Mouse (Mus musculus) macrophage (primary cell): ENCODE data around the gene Ighmbp2. TPM values are rescaled to one million over a fixed set of nuclear protein-coding genes. Genes with fewer than 3 reads are reported as not detected.
"Not testable (repeated sequence)": the region's sequence is repeated elsewhere in the genome, so short reads cannot be mapped to it uniquely, and the experiment has no call there.

Source experiments
- H3K27ac ChIP-seq: fragments of 350-480 bp; formaldehyde crosslinking; 2 replicates; pipeline ENCODE4 v1.9.0; 2021
- H3K36me3 ChIP-seq: fragments of 350-480 bp; formaldehyde crosslinking; 2 replicates; pipeline ENCODE4 v1.9.0; 2021; ENCODE audit errors: inconsistent target
- H3K4me3 ChIP-seq: fragments of 350-480 bp; formaldehyde crosslinking; 2 replicates; pipeline ENCODE4 v1.9.0; 2021; ENCODE audit errors: inconsistent target
- H3K79me2 ChIP-seq: fragments of 350-480 bp; formaldehyde crosslinking; 2 replicates; pipeline ENCODE4 v1.9.0; 2021; ENCODE audit errors: inconsistent target
- whole genome bisulfite sequencing: methylation state at CpG from one replicate; pipeline ENCODE4 v1.1.7; 2026; ENCODE audit warnings: inconsistent platforms; ENCODE audit not compliant: missing documents; 5-methylcytosine and 5-hydroxymethylcytosine counted together
- polyA plus RNA-seq: library from polyadenylated mRNA; stranded (reverse); fragments of 250-400 nt; gene quantifications from 3 replicates; pipeline ENCODE4 v1.2.4, GENCODE M21; 2018; ENCODE audit warnings: inconsistent platforms

Ighmbp2 gene
- polyA plus RNA-seq, 1 experiment from 2014 or later = 3.1 TPM

DNA sequence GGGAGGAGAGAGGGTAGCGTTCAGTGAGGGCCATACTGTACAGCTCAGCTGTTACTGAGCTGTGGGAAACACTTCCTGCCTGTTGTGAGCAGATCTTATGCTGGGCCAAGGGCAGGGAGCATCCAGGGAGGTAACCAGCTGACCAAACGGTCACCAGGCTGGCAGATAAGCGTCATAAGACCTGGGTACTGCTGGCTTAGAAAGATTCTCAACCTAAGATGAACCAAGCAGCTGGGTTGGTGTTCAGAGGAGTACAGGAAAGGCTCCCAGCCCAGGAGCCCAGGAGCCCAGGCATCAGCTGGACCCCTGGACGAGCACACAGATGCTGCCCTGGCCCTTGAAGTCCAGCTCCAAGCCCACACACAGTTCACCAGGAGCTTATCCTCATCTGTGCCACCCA is 15.5 kb downstream of the Ighmbp2 start:
- H3K36me3 ChIP-seq = peaks cover 71% of the 10 kb centered on the region
- 97% methylated on average over 3 of the region's 4 CpGs for WGBS

DNA sequence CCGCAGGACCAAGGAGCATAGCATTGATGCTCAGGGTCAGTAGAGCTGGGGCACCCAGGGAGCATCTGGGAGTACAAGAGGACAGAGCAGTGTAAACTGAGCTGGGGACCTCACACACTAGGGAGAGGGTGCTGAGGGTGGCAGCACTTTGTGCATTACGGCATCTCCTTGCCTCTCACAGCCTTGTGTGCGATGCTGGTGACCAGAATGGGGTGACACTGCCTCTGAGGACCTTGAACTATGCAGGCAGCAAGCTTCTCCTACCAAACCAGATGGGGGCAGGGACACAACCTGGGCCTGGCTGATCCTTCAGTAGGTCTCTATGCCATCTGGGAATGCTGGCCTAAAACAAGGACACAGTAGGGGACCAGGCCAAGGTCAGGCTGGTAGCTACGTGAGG is 16.1 kb downstream of the Ighmbp2 start:
- Histone ChIP-seq H3K36me3 (peaks cover 72% of the 10 kb centered on the region), H3K27ac (no peak overlapping the region), H3K79me2 (no peaks in the 10 kb centered on the region), H3K4me3 (no peak overlapping the region)
- 89% methylated on average over 4 of the region's 4 CpGs for WGBS

More for the DNA sequence above, 15.5 kb downstream of the Ighmbp2 start:
- H3K4me3 ChIP-seq = no peak overlapping the region
- H3K79me2 ChIP-seq = no peaks in the 10 kb centered on the region
- H3K27ac ChIP-seq = no peak overlapping the region

DNA sequence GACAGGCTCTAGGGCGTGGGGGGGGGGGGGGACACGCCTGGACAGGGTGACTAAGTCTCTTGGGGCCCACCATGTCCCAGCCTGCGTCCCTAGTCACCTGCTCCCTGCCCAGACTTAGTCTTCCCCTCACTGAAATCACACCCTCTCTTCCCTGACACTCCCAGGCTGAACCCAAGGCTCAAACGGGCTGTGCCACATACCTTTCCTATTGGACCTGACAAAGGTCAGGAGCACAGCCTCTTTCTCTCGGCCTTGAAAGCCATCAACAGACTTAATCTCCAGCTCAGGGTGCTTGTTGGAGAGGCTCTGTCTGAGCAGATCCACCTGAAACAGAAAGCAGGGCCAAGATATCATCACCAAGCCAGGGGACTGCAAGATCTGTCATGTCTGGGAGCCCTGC is 16.7 kb downstream of the Ighmbp2 start:
- WGBS = 100% methylated on average over 4 of the region's 5 CpGs

DNA sequence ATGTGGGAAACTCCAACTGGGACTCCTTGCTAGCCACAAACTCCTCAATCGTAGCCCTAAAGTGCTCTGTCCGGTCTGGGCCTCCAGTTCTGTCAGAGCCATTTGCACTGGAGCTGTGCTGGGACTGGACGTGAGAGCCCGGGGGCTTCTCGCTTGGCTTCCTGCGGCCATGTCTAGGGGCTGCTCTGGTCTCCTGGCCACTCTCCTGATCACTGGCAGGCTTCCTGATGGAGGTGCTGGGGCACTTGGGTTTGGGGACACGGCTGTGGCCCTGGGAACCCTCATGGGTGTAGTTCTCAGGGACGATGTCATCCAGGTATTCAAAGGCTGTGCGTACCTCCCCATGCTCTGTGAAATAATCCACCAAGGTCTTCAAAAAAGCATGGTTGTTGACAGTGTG is 17.6 kb downstream of the Ighmbp2 start:
- 96% methylated on average over 9 of the region's 9 CpGs for WGBS
- Histone ChIP-seq H3K36me3 (peaks cover 87% of the 10 kb centered on the region), H3K4me3 (no peak overlapping the region), H3K79me2 (no peaks in the 10 kb centered on the region), H3K27ac (no peak overlapping the region)

More for the DNA sequence above, 16.7 kb downstream of the Ighmbp2 start:
- Histone ChIP-seq H3K4me3 (no peak overlapping the region), H3K79me2 (no peaks in the 10 kb centered on the region), H3K36me3 (peaks cover 77% of the 10 kb centered on the region), H3K27ac (no peak overlapping the region)

DNA sequence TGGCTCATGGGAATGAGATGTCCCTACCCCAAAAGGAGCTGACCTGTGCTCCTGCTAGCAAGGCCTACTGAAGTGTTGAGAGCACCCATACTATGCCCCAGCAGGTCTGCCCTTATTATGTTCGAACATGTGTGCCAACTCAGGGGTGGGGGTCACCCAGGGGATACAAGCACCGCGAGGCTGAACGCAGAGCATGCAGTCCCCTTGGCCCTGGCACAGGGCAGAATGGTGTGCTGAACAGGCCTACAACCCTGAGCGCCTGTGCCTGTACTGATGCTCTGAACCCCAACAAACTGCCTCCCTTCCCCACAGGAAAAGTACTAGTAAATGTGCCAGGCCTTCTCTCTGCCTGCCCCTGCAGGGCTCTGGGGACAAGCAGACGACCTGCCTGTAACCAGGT is 18.5 kb downstream of the Ighmbp2 start:
- Histone ChIP-seq H3K79me2 (no peaks in the 10 kb centered on the region), H3K4me3 (no peak overlapping the region), H3K36me3 (peaks cover 83% of the 10 kb centered on the region), H3K27ac (no peak overlapping the region)
- 96% methylated on average over 6 of the region's 6 CpGs for WGBS

DNA sequence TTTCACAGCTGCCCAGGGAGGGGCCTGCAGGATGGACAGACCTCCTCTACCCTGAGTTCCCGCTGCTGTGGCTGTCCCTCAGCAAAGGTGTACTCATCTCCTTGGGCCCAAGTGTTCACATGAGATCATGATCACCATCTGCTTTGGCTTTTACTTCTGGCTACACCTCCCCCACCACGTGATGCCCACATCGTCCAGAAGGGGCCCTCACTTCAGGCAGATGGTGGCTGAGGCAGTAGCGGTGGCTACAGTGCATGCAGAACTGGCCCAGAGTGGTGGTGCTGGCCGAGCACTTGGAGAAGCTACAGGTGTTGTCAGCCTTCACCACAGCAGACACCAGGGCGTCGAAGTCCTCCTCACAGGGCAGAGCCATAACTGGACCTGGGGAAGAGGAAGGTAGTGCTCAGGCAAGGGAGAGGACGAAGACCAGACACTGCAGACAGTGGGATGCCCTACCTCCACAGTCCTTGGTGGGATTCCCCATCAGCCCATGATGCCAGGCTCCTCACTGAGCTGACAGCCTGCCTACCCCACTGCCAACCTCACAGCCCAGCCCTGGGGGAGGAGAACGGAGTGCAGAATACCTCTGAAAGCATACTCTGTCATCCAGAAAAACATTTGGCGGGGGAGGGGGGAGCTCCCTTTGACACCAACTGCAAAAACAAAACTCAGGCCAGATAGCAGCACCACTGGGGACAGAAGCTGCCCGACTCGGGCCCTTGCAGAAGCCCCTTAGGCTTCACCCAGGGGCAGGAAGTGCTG is 20.9 kb downstream of the Ighmbp2 start:
- 94% methylated on average over 12 of the region's 12 CpGs for WGBS
- H3K4me3 ChIP-seq = no peak overlapping the region
- no peak overlapping the region for H3K27ac ChIP-seq
- peaks cover 61% of the 10 kb centered on the region for H3K36me3 ChIP-seq
- no peaks in the 10 kb centered on the region for H3K79me2 ChIP-seq

DNA sequence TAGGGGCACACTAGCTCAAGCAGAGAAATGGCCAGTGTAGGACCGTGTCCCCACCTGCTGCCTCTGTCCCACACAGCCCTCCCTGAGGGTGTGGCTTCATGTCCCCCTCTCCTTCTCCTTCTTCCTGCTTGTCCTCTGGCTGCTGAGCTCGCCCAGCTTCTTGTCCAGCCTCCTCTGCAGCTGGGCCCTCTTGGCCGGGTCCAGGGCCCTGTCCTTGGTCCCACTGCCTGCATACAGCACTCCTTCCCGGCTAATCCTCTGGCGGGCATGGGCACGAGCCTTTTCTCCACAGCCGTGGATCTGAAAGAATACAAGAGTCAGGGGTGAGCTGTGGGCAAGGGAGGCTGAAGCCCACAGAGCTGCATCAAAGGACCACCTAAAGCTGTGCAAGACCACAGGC is 21.5 kb downstream of the Ighmbp2 start:
- no peaks in the 10 kb centered on the region for H3K79me2 ChIP-seq
- 96% methylated on average over 7 of the region's 7 CpGs for WGBS
- H3K36me3 ChIP-seq = peaks cover 55% of the 10 kb centered on the region
- H3K4me3 ChIP-seq = no peak overlapping the region
- no peak overlapping the region for H3K27ac ChIP-seq

DNA sequence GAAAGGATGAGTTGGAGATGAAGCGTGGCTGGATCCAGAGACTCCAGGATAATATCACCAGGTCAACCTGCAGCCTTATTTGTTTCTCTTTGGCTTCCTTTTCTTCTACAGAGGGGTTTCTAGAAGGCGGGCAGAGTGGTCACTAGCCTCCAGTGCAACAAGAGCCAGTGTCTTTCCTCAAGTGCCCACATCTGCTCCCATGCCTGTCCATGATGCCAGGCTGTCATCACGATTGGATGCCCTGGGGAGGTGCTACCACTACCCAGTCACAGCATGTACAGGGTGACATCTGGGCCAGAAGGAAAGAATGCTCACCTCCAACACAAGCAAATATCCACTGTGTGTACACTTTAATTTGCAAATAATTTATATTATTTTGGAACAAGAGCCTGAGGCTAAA is 22.2 kb downstream of the Ighmbp2 start:
- Histone ChIP-seq H3K27ac (no peak overlapping the region), H3K4me3 (no peak overlapping the region), H3K79me2 (no peaks in the 10 kb centered on the region), H3K36me3 (peaks cover 49% of the 10 kb centered on the region)
- 87% methylated on average over 3 of the region's 3 CpGs for WGBS

DNA sequence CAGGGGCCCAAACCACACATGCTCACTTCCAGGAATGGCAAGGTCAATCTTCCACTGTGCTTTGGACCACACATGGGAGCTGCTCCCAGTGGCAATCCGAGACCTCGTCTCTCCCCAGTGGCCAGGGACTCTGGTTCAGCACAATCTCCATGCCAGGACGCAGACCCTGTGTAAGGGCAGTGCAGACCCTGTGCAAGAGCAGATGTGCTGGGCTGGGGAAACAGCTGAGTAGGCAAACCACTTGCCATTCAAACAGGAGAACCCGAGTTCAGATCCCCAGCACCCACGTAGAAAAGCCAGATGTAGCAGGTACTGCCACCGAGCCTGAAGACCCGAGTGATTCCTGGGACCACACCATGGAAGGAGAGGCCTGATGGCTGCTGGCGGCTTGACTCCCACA is 22.8 kb downstream of the Ighmbp2 start:
- Histone ChIP-seq H3K4me3 (no peak overlapping the region), H3K36me3 (peaks cover 44% of the 10 kb centered on the region), H3K79me2 (no peaks in the 10 kb centered on the region), H3K27ac (no peak overlapping the region)
- WGBS = 97% methylated on average over 8 of the region's 8 CpGs

DNA sequence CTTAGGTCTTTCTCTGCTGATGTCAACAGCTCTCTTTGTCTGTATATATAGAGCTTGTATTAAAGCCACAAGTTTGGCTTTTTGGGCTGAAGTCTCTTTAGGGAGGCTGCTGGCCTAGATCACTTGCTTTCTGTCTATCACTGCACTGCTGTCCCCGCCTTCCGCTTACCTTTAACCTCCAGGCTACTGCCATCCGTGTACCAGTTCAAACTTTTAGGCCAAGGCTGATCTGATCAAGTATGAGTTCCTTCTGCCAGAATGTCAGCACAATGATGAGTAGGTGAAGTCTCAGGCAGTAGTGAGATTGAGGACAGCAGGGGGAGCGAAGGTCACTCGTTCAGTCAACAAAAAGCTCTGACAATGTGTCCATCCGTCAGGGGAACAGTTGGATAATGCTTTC is 57.6 kb downstream of the Ighmbp2 start:
- H3K36me3 ChIP-seq, H3K79me2 ChIP-seq, H3K27ac ChIP-seq, H3K4me3 ChIP-seq: not testable (repeated sequence)
- WGBS = 100% methylated on average over 3 of the region's 6 CpGs

DNA sequence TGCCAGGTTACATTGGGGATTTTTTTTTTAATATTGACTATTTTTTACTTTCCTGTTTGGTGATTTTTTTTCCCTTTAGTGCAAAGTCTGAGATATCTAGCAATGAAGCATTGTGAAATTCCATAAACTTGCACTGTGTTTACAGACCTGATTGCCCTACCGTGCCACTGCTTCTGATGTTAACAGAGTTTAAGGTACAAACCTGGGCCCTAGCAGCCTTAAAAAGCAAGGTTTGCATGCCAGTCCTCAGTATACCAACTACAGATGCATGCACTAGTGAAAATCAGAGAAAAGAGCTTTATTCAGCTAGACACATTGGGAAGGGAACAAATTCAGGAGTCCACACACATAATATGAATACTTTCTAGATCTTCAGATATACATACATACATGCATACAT is 67.9 kb downstream of the Ighmbp2 start:
- H3K27ac ChIP-seq, H3K4me3 ChIP-seq, H3K79me2 ChIP-seq, H3K36me3 ChIP-seq: not testable (repeated sequence)
- WGBS = 100% methylated on average over 1 of the region's 1 CpGs

Other genes with a start within 250 kb of the Ighmbp2 start
- gene Mrpl21, start 116 bp downstream of the Ighmbp2 start, polyA plus RNA-seq = 39.8 to 73.7 TPM (median 41.2 TPM) in 3 replicates
- gene Cpt1a, start 39.3 kb upstream of the Ighmbp2 start, polyA plus RNA-seq = 64.9 to 112 TPM (median 73.6 TPM) in 3 replicates
- gene Tesmin, start 105.8 kb upstream of the Ighmbp2 start, polyA plus RNA-seq = 0.16 to 0.80 TPM (median 0.49 TPM) in 3 replicates
- gene Gal, start 131.5 kb upstream of the Ighmbp2 start, polyA plus RNA-seq = not detected in 3 replicates